Mouse (Mus musculus): Measurements from ENCODE around the gene Hist2h4.

- TF ChIP-seq CTCF (IDR thresholded peaks at IDR 0.05; ENCODE audit: insufficient read depth, low read depth, low read length) (no peak), POLR2A (IDR thresholded peaks at IDR 0.05; ENCODE audit: insufficient read depth, low read depth, low read length) (no peak)
These were observed 12.2 kb downstream of the Hist2h4 start for GRCm38 (mm10) chr3:96250890-96251289.

All from olfactory bulb, adult 2 months (tissue).